Mouse (Mus musculus): Measurements from ENCODE around the gene Rel.

The Rel gene

GRCm38 (mm10) chr11:23744352-23744751 lies 26.4 kb downstream of the Rel start:
- no peak for DNase-seq (ENCODE audit: low spot score)

DNA sequence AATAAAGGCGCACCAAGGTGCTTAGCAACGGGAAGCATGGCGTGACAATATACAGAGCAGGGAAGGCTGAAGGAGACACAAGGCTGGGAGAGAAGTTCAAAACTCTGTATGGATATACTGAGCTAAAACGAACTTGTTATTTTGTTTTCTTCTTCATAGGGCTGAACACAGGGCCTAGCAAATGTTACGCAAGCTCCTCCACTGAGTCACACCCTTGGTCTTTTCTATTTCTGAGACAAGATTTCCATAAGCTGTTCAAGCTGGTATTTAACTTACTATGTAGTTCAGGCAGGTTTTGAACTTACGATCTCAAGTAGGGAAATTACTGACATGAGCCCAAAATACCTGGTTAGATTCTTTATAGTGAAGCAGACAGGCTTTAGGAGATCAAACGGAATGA lies 29.4 kb downstream of the Rel start:
- DNase-seq (ENCODE audit: low spot score) = no peak

DNA sequence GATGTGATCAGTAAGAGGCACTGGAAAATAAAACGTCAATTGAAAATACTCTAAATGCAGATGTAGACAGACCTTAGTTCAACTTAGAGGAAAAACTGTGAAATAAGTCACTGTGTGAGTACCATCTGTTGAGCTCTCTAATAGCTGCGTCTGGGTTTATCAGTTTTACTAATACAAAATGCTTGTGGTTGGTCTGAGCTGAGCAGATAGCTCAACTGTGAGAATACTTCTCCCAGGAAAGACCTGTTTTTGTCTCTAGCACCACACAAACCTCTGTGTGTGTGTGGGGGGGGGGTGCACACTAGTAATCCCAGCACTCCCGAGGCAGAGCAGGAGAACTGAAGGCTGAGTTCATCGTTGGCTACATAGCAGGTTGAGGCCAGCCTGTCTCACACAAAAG lies 29.9 kb downstream of the Rel start:
- no peak for DNase-seq (ENCODE audit: low spot score)

GRCm38 (mm10) chr11:23735820-23736470 lies 34.8 kb downstream of the Rel start:
- DNase-seq (ENCODE audit: low spot score) = no peak

- DNase-seq (ENCODE audit: low spot score) = no peak
Measured at GRCm38 (mm10) chr11:23734749-23735286, 36.0 kb downstream of the Rel start.

- DNase-seq (ENCODE audit: low spot score) = no peak
Measured at GRCm38 (mm10) chr11:23732840-23733239, 37.9 kb downstream of the Rel start.

- no peak for DNase-seq (ENCODE audit: low spot score)
Measured at GRCm38 (mm10) chr11:23730120-23730519, 40.6 kb downstream of the Rel start.

DNA sequence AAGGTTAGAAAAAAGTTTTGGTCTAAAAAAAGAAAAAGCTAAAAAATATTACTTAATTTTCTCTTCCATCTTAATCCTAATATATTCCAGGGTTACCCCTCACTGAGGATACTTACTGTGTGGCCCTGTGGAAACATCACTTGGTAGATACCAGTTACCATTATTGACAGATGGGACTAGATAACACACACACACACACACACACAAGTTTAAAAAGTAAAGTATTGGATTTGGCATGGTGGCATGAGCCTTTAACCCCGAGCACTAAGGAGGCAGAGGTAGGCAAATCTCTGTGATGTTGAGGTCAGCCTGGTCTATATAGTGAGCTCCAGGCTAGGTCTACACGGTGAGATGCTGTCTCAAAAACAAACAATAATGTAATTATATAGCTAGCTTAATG lies 42.6 kb downstream of the Rel start:
- no peak for DNase-seq (ENCODE audit: low spot score)

GRCm38 (mm10) chr11:23726441-23726840 lies 44.3 kb downstream of the Rel start:
- no peak for DNase-seq (ENCODE audit: low spot score)

DNA sequence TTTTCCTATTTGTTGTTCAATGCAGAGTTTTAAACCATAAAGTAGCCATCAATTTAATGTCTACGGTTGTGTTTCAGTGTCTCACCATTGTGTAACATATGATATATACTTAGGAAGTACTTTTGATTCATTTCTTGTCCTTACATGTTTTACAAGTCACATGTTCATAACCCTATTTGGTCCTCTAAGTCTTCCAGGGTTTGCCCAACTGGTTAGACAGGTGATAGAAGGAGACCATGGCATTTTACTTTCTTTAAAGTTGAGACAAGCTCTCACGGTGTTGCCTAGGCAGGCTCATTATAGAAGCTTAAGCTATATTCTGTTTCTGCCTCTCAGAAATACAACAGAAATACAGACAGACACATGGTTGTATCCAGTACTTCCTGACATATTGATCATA lies 44.9 kb downstream of the Rel start:
- DNase-seq (ENCODE audit: low spot score) = no peak

- DNase-seq (ENCODE audit: low spot score) = no peak
Measured at GRCm38 (mm10) chr11:23722326-23722725, 48.4 kb downstream of the Rel start.

DNA sequence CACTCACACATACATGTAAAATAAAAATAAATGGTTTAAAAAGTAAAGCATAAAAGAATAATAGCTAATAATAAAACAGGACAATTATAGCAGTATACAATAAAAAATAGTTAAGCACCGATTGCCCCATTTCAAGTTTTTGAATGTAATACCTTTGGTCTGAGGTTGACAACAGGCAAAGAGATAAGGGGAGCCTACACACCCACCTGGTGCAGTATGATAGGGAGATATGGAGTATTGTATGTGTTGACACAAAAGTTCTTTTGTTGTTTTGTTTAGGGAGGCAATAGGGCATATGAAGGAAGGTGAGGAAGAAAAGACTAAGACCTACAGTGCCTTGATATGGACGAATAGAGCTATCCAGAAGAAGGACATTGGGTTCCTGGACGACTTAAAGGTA lies 50.9 kb downstream of the Rel start:
- DNase-seq (ENCODE audit: low spot score) = no peak

- no peak for DNase-seq (ENCODE audit: low spot score)
Measured at GRCm38 (mm10) chr11:23718856-23719255, 51.9 kb downstream of the Rel start.

DNA sequence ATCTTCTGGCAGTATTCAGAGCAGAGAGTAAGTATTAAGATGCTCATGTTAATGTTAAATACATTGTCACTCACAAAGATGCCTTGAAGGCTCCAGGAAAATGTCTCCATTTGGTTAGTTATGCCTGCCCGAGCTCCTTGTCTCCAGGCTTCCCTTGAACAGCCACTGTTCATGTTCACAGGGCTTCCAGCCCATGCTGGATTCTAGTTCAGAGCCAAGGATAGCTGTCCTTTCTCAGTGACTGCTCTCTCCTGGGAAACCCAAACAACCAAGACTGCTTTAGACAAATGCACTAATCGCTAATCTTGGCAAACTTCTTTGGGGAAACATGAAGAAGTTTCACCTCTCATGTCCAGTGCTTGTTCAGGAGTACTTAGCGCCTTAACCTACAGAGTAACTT lies 58.5 kb downstream of the Rel start:
- no peak for DNase-seq (ENCODE audit: low spot score)

- DNase-seq (ENCODE audit: low spot score) = no peak
Measured at GRCm38 (mm10) chr11:23704604-23705294, 66.0 kb downstream of the Rel start.

DNA sequence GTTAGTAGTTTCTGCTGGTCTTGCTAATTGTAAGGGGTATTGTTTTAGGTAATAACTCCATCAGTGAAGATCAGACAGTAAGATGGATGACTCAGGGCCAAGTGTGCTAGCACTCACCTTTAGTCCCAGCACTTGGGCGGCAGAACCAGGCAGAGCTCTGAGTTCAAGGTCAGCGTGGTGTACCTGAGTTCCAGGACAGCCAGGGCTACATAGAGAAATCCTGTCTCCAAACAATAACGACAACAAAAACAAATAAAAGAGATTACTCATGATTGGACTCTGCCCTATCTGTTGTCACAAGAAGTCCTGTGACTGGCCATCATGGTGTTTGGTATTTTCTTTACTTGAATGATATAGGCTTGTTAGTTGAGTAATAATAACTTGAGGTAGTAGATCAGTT lies 68.9 kb downstream of the Rel start:
- no peak for DNase-seq (ENCODE audit: low spot score)

DNA sequence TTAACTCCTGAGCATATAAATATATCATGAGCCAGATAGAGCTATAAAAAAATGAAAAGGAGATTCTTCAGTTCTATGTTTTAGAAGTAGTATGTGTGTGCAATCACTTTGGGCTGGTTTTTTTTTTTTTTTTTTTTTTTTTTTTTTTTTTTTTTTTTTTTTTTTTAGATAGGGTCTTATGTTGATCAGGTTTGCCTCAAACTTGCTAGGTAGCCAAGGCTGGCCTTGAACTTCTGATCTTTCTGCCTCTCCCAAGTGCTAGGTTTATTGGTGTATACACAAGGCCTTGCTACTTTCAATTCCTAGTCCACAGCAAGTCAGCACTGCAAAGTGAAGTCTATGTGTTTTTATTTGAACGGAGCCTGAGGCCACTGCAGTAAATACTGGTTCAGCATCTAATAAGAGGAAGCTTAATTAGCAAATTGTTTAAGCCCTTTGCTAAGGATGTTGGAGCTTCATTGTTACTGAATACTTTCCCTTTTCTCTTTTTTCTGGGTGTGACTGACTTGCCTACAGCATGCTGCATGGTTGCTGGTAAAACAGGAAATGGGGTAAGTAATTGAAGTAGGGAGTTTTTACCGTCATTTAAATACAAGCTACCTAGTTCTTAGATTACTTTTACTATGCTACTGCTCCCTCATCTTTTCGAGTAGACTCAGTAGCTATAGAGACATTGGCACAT lies 71.2 kb downstream of the Rel start:
- peak; percentile 25 for DNase-seq (ENCODE audit: low spot score)

DNA sequence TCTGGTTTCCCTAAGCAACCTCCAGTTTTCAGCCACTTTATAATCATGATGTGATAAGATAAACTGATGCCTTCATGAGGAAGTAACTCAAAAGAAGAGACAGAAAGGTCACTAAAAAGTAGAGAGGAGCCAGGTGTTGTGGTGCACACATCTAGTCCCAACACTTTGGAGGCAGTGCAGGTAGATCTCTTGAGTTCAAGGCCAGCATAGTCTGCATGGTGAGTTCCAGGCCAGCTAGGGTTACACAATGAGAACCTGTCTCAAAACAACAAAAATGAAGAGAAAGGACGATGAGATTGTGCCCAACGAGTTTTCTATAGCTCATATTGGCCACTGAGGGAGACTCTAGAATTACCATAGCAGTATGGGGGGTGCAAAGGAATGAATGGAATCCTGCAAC lies 72.2 kb downstream of the Rel start:
- no peak for DNase-seq (ENCODE audit: low spot score)

DNA sequence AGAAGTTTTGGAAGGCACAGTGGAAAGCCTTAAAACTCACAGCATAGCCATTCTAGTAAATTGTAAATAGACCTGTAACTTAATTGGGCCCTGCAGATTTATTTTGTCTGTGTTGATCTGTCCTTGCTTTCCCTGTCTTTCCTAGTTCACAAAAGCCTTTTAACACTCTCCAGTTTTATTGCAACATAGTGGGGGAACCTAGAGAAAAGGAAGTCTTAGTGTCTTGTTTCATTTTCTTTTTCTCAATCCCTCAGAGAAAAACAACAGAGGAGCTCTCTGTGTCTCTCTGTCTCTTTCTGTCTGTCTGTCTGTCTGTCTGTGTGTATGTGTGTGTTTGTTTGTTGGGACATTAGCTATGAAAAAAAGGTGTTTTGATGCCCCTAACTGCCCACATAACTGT lies 74.9 kb downstream of the Rel start:
- no peak for DNase-seq (ENCODE audit: low spot score)

DNA sequence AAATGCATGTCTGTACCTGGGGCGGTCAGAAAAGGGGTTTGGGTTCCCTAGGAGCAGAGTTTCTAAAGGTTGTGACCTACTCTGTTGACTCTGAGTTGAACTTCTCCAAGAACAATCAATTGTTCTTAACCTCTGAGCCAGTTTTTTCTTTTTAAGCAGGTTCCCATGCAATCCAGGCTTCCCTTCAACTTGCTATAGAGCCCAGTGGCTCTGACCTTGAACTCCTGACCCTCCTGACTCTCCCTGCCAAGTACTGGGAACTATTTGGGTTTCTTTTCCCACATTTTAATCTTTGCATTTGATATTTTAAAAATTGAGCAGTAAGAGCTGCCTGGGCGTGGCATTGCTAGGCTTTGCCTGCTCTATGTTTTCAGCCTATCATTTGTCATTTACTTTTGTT lies 77.5 kb downstream of the Rel start:
- no peak for DNase-seq (ENCODE audit: low spot score)

DNA sequence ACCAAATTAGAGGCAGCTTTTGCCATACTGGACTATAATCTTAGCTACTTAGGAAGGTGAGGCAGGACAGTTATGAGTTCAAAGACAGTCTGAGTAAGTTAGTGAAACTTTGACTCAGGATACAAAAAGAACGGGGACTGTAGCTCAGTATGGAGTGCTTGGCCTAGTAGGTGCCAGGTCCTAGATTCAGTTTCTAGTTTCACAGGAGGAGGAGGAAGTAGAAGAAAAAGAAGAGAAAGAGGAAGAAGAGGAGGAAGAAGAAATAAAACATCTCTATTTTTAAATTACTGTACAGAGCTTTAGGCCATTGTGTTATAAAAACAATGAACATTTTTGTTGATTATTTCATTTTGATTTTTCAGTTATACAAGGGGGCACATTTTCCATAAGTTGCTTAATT lies 82.7 kb downstream of the Rel start:
- no peak for DNase-seq (ENCODE audit: low spot score)

All from T-cell, adult 2 months (primary cell).